Mouse (Mus musculus) kidney, embryonic 15.5 days (tissue): Measurements from ENCODE around the gene App. TPM values are rescaled to one million over a fixed set of nuclear protein-coding genes. Genes with fewer than 3 reads are reported as not detected.
A peak's percentile ranks its signal among the peaks of the same experiment; 100 is the strongest.

Experiments
- ATAC-seq: fragments of 200-750 bp; cut with Nextera tagmentation; replicated peaks from 2 replicates; pipeline ENCODE4 v1.8.0; 2017; ENCODE audit warnings: moderate TSS enrichment; ENCODE audit not compliant: low FRiP score
- H3K27ac ChIP-seq: fragments of 300-500 bp; sonication (generic); 2 replicates; pipeline ENCODE4 v1.5.1; 2015; ENCODE audit warnings: mild to moderate bottlenecking, inconsistent platforms
- H3K27me3 ChIP-seq: fragments of 300-500 bp; sonication (generic); 2 replicates; pipeline ENCODE4 v1.6.1; 2015; ENCODE audit warnings: inconsistent platforms
- H3K36me3 ChIP-seq: fragments of 300-500 bp; sonication (generic); 2 replicates; pipeline ENCODE4 v1.6.1; 2015; ENCODE audit warnings: inconsistent platforms
- H3K4me1 ChIP-seq: fragments of 300-500 bp; sonication (generic); 2 replicates; pipeline ENCODE4 v1.6.1; 2015; ENCODE audit warnings: inconsistent platforms
- H3K4me2 ChIP-seq: fragments of 300-500 bp; sonication (generic); 2 replicates; pipeline ENCODE4 v1.6.1; 2015; ENCODE audit warnings: moderate library complexity, mild to moderate bottlenecking, inconsistent platforms
- H3K4me3 ChIP-seq: fragments of 300-500 bp; sonication (generic); replicated peaks from 2 replicates; pipeline ENCODE4 v1.5.1; 2015; ENCODE audit warnings: mild to moderate bottlenecking, inconsistent platforms
- H3K9ac ChIP-seq: fragments of 300-500 bp; sonication (generic); 2 replicates; pipeline ENCODE4 v1.6.1; 2015; ENCODE audit warnings: mild to moderate bottlenecking, inconsistent platforms
- H3K9me3 ChIP-seq: fragments of 300-500 bp; sonication (generic); replicated peaks from 2 replicates; pipeline ENCODE4 v1.6.1; 2016; ENCODE audit warnings: inconsistent platforms
- WGBS: fragments of 180-500 bp; shearing (Covaris S2); methylation state at CpG from one replicate; pipeline ENCODE4 v1.1.7; 2015; ENCODE audit warnings: mixed read lengths; 5-methylcytosine and 5-hydroxymethylcytosine counted together
- polyA plus RNA-seq: library from polyadenylated mRNA; unstranded; fragments of >200 nt; fragmentation: Nextera tagmentation; extraction: Ambion mirVana; gene quantifications from 2 replicates; pipeline ENCODE4 v1.2.1, GENCODE M21; 2015

App gene
- polyA plus RNA-seq, 1 experiment from 2014 or later: 292 TPM

GRCm38 (mm10) chr16:85071791-85072190, 101.8 kb downstream of the App start:
- Histone ChIP-seq H3K4me1 (peaks cover 12% of the 10 kb centered on the region), H3K4me3 (no peak overlapping the region), H3K27me3 (no peaks in the 10 kb centered on the region), H3K9me3 (no peaks in the 10 kb centered on the region), H3K36me3 (peaks cover 66% of the 10 kb centered on the region), H3K27ac (peak overlapping the region; percentile 60; the same call in 1 of the 2 replicates), H3K9ac (no peak overlapping the region), H3K4me2 (no peak overlapping the region)
- WGBS: 92% methylated on average over 12 of the region's 12 CpGs
- ATAC-seq: no peak

DNA sequence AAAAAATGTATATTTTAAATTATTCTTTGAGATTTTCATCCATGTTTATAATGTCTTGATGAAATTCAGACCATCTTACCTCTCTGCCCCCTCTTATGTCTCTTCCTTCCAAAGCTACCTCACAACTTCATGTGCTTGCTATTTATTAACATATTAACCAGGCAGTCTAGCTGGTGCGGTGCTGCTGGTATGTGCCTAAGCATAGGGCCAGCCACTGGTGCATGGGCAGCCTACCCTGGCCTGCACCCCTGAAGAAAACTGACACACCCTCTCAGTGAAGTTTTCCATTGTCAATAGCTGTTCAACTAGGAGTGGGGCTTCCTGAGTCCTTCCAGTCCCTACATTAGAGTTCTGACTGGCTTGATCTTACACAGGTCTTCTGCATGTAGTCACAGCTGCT, 102.3 kb downstream of the App start:
- peak; percentile 90 for ATAC-seq

DNA sequence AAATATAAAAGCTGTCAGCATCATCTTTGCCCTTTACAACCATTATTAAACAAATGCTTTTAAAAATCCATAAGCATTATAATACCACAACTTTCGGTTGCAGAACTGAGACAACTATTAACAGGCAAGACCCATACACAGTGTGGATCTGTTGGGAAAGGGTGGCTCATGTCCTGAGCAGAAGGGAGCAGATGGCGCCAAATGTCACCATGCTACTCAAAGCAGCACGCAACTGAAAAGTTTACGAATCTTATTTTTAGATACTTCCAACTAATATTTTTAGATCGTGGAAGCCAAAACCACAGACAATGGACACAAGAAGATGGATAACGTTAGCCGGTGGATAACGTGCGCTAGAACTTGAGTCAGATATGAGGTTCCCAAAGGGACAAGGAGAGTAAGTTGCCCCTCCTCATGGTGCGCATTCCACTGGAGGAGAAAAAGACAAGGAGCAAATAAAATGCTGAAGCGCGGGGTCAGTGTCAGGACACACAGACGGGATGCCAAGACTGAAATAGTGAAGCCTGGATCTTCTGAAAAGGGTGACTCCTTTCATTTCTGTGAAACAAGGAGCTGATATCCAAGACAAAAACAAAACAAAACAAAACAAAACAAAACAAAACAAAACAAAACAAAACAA, 106.2 kb downstream of the App start:
- Histone ChIP-seq H3K27ac (no peak overlapping the region), H3K36me3 (peaks cover 35% of the 10 kb centered on the region), H3K4me2 (no peak overlapping the region), H3K9ac (no peak overlapping the region), H3K4me1 (peaks cover 18% of the 10 kb centered on the region), H3K27me3 (no peaks in the 10 kb centered on the region), H3K4me3 (no peak overlapping the region), H3K9me3 (no peaks in the 10 kb centered on the region)
- 77% methylated on average over 13 of the region's 13 CpGs for WGBS
- no peak for ATAC-seq

More for the DNA sequence above, 102.3 kb downstream of the App start:
- no peak overlapping the region for H3K4me3 ChIP-seq
- H3K27me3 ChIP-seq: no peaks in the 10 kb centered on the region
- H3K4me1 ChIP-seq: peaks cover 12% of the 10 kb centered on the region
- peak overlapping the region; percentile 60; the same call in 1 of the 2 replicates for H3K27ac ChIP-seq
- 79% methylated on average over 1 of the region's 1 CpGs for WGBS
- no peaks in the 10 kb centered on the region for H3K9me3 ChIP-seq
- H3K4me2 ChIP-seq: no peak overlapping the region
- no peak overlapping the region for H3K9ac ChIP-seq
- peaks cover 63% of the 10 kb centered on the region for H3K36me3 ChIP-seq

DNA sequence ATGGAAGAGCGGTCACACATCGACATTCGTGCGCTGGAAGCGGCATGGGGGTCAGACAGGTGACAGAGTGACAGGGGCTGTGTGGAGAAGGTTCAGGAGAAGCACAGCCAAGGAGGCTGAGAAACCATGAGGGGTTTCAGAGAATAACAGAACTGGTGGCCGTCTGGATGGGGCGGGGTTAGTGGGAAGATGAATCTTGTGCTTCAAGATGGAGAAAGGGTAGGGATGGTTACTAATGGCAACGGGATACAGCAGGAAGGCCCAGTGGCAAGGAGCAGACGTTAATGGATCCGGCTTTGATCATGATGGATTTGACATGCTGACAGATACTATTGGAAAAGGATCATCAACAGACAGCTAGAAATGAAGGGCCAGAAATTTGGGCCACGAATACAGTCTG, 107.3 kb downstream of the App start:
- 80% methylated on average over 11 of the region's 11 CpGs for WGBS
- Histone ChIP-seq H3K27ac (no peak overlapping the region), H3K4me1 (peaks cover 13% of the 10 kb centered on the region), H3K4me2 (no peak overlapping the region), H3K36me3 (peaks cover 34% of the 10 kb centered on the region), H3K9me3 (no peaks in the 10 kb centered on the region), H3K4me3 (no peak overlapping the region), H3K27me3 (no peaks in the 10 kb centered on the region), H3K9ac (no peak overlapping the region)
- no peak for ATAC-seq

DNA sequence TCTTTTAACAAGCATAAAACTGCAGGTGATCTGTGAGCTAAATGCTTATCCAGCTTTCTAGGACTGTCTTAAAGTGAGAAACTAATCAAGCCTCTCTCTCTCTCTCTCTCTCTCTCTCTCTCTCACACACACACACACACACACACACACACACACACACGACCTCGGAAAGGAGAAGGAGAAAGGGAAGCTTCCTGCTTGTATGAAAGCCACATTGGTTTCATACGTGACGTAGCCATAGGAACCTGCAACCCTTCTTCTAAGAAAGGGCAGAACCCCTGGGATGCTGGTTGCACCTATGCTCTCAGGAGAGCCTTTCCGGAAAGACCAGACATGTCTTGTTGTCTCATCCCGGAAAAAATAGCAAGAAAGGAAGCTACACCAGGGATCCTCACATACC, 108.8 kb downstream of the App start:
- no peak overlapping the region for H3K9ac ChIP-seq
- no peaks in the 10 kb centered on the region for H3K27me3 ChIP-seq
- ATAC-seq: no peak
- H3K4me3 ChIP-seq: no peak overlapping the region
- no peak overlapping the region for H3K27ac ChIP-seq
- WGBS: 88% methylated on average over 6 of the region's 6 CpGs
- peaks cover 12% of the 10 kb centered on the region for H3K4me1 ChIP-seq
- peaks cover 34% of the 10 kb centered on the region for H3K36me3 ChIP-seq
- no peak overlapping the region for H3K4me2 ChIP-seq
- no peaks in the 10 kb centered on the region for H3K9me3 ChIP-seq

DNA sequence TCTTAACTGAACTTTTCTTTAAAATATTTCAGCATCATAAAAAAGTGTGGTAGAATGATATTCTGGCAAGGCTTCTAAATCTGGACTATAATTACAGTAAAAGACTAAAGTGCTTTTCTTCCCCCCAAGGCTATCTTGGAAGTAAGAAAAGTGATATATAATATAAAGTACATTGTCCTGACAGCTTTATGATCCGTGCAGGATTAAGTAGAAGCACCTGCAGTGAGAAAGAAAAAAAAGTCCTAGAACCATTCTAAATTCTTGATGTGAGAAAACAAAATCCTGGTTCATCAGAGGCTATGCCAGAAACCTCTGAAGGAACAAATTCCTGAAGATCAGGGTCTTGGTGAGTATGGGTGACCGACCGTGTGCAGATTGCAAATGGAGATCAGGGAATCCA, 110.8 kb downstream of the App start:
- no peak overlapping the region for H3K9ac ChIP-seq
- H3K4me2 ChIP-seq: no peak overlapping the region
- H3K27me3 ChIP-seq: no peaks in the 10 kb centered on the region
- ATAC-seq: peak; percentile 57
- H3K4me3 ChIP-seq: no peak overlapping the region
- 39% methylated on average over 3 of the region's 3 CpGs for WGBS
- peaks cover 25% of the 10 kb centered on the region for H3K36me3 ChIP-seq
- peaks cover 15% of the 10 kb centered on the region for H3K4me1 ChIP-seq
- peak overlapping the region; percentile 58; the same call in 1 of the 2 replicates for H3K27ac ChIP-seq
- no peaks in the 10 kb centered on the region for H3K9me3 ChIP-seq

DNA sequence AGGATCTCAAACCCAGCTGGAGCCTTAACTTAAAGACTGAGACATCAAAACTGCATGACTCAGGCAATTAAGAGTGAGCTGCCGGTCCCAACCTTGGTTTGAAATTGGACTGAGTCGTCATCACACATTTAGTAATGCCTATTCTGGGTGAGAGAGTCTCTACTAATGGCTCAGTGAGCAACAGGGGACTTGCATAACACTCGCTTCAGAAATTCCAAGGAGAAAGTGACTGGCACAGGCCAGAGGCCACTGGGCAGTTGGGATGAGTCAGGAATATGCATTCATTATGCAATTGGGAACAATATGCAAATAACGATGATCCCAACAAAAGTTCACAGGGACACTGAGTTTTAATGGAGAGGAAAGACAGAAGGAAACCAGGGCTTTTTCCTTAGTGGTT, 111.8 kb downstream of the App start:
- H3K4me2 ChIP-seq: no peak overlapping the region
- H3K9ac ChIP-seq: no peak overlapping the region
- no peaks in the 10 kb centered on the region for H3K9me3 ChIP-seq
- no peak overlapping the region for H3K27ac ChIP-seq
- ATAC-seq: no peak
- H3K4me3 ChIP-seq: no peak overlapping the region
- WGBS: 91% methylated on average over 4 of the region's 4 CpGs
- no peaks in the 10 kb centered on the region for H3K27me3 ChIP-seq
- H3K4me1 ChIP-seq: peaks cover 14% of the 10 kb centered on the region
- H3K36me3 ChIP-seq: peaks cover 27% of the 10 kb centered on the region

GRCm38 (mm10) chr16:85058138-85058537, 115.4 kb downstream of the App start:
- Histone ChIP-seq H3K27ac (0 out of 2 replicates have a peak overlapping the region, but pooled peaks have one; percentile 20), H3K4me1 (peaks cover 12% of the 10 kb centered on the region), H3K4me2 (no peak overlapping the region), H3K36me3 (peaks cover 50% of the 10 kb centered on the region), H3K4me3 (no peak overlapping the region), H3K9ac (no peak overlapping the region), H3K9me3 (no peaks in the 10 kb centered on the region), H3K27me3 (no peaks in the 10 kb centered on the region)
- no peak for ATAC-seq
- 58% methylated on average over 5 of the region's 5 CpGs for WGBS

DNA sequence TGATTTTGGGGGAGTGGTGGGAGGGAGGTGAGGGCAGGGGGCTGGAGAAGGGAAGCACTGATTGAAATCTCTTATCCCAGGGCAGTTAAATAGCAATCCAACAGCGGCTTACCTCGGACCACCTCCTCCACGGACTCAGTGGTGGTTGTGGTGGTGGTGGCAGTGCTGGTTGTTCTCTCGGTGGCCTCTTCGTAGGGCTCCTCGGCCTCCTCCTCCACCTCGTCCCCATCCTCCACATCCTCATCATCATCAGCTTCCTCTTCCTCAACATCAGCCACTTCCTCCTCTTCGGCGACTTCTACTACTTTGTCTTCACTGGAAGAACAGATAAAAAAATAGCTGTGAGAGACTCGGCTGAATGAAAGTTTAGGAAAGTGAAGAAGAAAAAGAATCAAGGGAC, 117.4 kb downstream of the App start:
- H3K27me3 ChIP-seq: no peaks in the 10 kb centered on the region
- 87% methylated on average over 10 of the region's 10 CpGs for WGBS
- peaks cover 8% of the 10 kb centered on the region for H3K4me1 ChIP-seq
- no peak overlapping the region for H3K9ac ChIP-seq
- no peak for ATAC-seq
- no peak overlapping the region for H3K4me3 ChIP-seq
- no peaks in the 10 kb centered on the region for H3K9me3 ChIP-seq
- no peak overlapping the region for H3K4me2 ChIP-seq
- no peak overlapping the region for H3K27ac ChIP-seq
- peaks cover 47% of the 10 kb centered on the region for H3K36me3 ChIP-seq

DNA sequence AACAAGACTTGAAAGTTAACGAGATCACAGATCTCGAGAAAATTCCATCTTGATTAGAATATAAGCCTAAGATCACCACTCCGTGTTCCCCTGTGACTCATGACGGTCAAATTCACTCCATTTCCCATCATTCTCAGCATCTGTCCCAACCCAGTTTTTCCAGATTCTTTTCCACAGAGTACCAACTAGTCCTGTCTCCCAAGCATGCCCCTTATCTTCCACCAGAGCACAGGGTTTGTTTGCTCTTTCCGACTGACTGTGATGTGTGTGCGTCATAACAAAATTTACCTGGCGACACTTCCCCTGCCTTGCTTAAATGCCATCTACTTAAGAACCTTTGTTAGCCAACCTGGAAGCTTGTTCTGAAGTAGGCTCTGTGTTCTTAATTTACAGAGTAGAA, 119.6 kb downstream of the App start:
- Histone ChIP-seq H3K9me3 (no peaks in the 10 kb centered on the region), H3K4me1 (peaks cover 8% of the 10 kb centered on the region), H3K4me2 (no peak overlapping the region), H3K27ac (no peak overlapping the region), H3K4me3 (no peak overlapping the region), H3K9ac (no peak overlapping the region), H3K36me3 (peaks cover 43% of the 10 kb centered on the region), H3K27me3 (no peaks in the 10 kb centered on the region)
- 91% methylated on average over 7 of the region's 7 CpGs for WGBS
- ATAC-seq: no peak

GRCm38 (mm10) chr16:85047310-85047709, 126.3 kb downstream of the App start:
- H3K27me3 ChIP-seq: no peaks in the 10 kb centered on the region
- H3K4me2 ChIP-seq: no peak overlapping the region
- no peak overlapping the region for H3K27ac ChIP-seq
- no peaks in the 10 kb centered on the region for H3K9me3 ChIP-seq
- H3K4me3 ChIP-seq: no peak overlapping the region
- H3K4me1 ChIP-seq: peaks cover 9% of the 10 kb centered on the region; the same call in 1 of the 2 replicates
- ATAC-seq: 0 out of 2 replicates have a peak, but pooled peaks have one; percentile 41
- no peak overlapping the region for H3K9ac ChIP-seq
- 60% methylated on average over 6 of the region's 6 CpGs for WGBS
- H3K36me3 ChIP-seq: peaks cover 15% of the 10 kb centered on the region

DNA sequence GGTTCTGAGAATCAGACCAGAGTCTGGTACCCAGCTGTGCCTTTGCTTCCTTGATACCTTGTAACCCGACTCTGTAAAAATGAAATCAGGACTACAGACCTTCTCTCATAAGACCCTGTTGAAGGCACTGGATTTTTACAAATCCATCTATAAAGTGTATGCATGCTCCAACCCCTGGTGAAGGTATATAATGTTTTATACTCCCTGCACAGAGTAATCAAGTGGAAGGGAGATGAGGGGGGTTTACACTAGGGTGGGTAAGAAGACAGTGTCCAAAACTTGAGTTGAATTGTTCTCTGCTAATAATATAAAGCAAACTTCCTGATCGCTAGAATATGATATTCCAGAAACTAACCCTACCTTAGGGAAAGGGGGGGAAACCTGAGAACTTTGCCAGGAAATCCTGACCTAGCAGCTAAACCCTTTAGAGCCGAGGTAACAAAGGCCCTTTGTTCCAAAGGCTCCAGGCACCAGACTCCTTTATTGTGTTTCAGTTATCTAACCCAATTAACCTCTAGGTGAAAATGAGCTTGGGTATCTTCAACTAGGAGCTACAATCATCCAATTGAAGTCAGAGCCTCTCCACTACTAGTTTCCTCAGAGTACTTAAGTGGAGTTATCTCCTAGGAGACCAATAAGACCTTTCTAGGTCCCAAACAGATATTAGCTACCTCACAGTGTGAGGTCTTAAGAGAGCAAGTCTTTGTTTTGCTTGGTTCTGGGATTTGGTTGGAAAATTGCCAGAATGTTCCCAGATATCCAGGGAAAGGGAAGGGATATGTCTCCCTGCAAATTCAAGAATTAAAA, 132.2 kb downstream of the App start:
- WGBS: 39% methylated on average over 3 of the region's 3 CpGs
- no peak for ATAC-seq
- H3K4me1 ChIP-seq: 0 out of 2 replicates have a peak, but pooled peaks cover 7% of the 10 kb centered on the region
- H3K9ac ChIP-seq: no peak overlapping the region
- no peak overlapping the region for H3K4me2 ChIP-seq
- 0 out of 2 replicates have a peak overlapping the region, but pooled peaks have one; percentile 3 for H3K27ac ChIP-seq
- no peaks in the 10 kb centered on the region for H3K27me3 ChIP-seq
- H3K36me3 ChIP-seq: peaks cover 44% of the 10 kb centered on the region
- no peaks in the 10 kb centered on the region for H3K9me3 ChIP-seq
- H3K4me3 ChIP-seq: no peak overlapping the region
